Mouse (Mus musculus) c-Kit-negative CD71-positive TER-119-positive erythroid progenitor cells, embryonic 14.5 days (primary cell): ENCODE results near the gene Defb36.

ENCODE experiments used
- DNase-seq: peaks from one replicate; pipeline ENCODE4 v3.0.0-alpha.2; 2013; ENCODE audit warnings: low read depth, low spot score

Defb36 gene

GRCm38 (mm10) chr2:152622151-152622550 lies 18.0 kb downstream of the Defb36 start:
- no peak for DNase-seq

DNA sequence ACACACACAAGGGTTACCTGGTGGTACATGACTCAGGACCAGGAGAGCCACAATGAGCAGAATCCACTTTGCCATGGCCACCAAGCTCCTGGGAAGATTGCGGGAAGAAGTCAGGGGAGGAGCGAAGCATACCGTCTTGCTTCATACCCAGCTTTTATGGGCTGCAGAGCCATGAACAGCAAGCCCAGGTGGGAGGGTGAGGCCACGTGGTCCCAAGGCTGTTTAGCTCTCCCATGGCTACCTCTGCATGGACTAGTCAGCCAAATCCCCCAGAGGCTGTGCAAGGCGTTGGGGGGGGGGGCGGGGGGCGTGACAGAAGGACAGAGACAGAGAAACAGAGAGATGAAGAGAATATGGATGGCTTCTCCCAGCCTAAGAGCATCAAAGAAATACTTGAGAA lies 18.8 kb downstream of the Defb36 start, which contains the start of gene Defb25:
TSS of gene Defb25 (minus strand) at position 101 of the 400 bp plus-strand sequence.
- DNase-seq, result no peak

DNA sequence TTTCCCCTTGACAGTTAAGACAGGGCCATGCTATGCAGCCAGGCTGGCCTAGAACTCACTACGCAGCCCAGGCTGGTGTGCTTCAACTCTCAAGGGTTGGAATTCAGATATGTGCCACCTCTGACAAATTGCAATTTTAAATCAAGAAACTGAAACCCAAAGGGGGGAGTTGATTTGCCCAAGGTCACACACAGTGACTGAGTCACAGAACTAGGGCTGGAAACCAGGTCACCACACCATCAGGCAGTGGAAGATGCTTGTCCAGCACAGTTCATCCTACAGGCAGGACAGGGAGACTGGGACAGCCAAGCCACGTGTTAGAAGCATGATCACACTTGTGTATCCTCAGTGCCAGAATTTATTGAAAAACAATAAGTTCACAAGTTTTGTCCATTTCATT lies 20.4 kb downstream of the Defb36 start:
- no peak for DNase-seq

DNA sequence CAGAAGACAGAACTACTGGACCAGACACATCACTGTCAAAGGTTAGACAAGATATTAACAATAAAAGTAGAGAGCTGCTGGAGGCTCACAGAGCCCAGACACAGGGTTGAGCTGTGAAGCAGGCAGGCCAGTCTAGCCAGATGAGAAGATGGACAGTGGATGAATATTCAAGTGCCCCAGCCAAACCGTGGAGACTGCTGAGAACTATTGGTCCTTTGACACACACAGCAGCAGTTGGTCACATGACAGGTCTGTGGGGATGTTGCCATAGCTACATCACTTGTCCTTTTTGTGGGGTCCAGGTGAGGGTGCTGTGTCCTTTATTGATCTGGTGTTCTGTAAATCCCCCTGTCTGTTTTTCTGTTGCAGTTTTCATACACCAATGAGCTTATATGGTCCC lies 21.1 kb downstream of the Defb36 start:
- DNase-seq, result no peak

GRCm38 (mm10) chr2:152626774-152627591 lies 22.9 kb downstream of the Defb36 start, which contains the start of gene Rem1:
Rem1 (plus strand) TSS chr2:152626951.
- DNase-seq, result no peak

DNA sequence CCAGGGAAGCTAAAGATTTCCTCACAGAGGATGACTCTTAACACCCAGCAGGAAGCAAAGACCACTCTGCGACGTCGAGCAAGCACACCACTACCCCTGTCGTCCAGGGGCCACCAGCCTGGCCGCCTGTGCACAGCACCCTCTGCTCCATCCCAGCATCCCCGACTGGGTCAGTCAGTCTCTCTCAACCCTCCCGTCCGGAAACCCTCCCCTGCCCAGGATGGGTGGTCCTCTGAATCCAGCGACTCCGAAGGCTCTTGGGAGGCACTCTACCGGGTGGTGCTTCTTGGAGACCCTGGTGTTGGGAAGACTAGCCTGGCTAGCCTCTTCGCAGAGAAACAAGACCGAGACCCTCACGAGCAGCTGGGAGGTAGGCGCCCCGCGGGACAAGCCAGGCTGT lies 23.9 kb downstream of the Defb36 start:
- no peak for DNase-seq

- no peak for DNase-seq
Observed at GRCm38 (mm10) chr2:152629239-152629638, 25.1 kb downstream of the Defb36 start.

GRCm38 (mm10) chr2:152629904-152630303 lies 25.8 kb downstream of the Defb36 start:
- no peak for DNase-seq

GRCm38 (mm10) chr2:152633334-152633733 lies 29.2 kb downstream of the Defb36 start:
- no peak for DNase-seq

DNA sequence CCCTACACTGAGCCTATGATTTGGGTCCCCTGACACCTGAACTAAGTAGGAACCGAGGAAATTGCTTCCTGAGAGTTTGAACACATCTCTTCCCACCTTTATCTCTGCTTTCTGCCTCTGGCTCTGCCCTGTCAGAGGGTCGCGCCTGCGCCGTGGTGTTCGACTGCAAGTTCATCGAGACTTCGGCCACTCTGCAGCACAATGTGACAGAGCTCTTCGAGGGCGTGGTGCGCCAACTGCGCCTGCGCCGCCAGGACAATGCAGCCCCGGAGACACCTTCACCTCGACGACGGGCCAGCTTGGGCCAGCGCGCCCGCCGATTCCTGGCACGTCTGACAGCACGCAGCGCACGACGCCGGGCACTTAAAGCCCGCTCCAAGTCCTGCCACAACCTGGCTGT lies 30.2 kb downstream of the Defb36 start:
- DNase-seq, result no peak

DNA sequence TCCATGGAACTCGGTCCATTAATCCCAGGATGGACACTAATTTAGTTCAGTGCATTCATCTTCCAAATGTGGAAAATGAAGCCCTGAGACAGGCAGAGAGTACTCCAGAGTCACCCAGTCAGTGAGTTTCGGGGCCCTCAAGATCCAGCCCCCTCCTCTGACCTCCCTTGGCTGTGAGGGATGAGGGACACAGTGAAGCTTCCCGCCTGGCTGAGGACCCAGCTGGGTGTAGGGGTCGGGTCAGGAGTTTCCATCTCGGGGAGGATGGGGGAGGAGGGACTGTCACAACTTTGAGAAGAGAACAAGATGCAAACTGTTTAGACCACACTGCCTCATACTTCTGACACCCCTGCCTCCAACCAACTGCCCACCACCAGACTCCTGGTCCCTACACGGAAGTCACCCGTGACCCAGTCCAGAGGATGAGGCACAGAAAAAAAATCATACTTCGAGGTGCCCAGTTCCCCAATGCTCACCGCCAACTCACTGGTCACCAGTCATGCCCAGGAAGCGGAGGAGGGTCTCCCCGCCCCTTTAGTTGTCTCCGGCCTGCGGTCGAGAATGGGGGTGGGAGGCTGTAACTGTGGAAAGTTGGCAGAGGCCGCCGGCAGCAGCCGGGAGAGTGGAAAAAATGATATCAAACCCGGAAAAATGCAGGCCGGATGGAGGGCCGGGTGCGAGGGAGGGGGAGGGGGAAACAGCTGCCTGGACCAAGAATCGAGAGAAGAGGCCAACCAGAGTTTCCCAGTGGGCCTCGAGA lies 32.3 kb downstream of the Defb36 start:
- no peak for DNase-seq

DNA sequence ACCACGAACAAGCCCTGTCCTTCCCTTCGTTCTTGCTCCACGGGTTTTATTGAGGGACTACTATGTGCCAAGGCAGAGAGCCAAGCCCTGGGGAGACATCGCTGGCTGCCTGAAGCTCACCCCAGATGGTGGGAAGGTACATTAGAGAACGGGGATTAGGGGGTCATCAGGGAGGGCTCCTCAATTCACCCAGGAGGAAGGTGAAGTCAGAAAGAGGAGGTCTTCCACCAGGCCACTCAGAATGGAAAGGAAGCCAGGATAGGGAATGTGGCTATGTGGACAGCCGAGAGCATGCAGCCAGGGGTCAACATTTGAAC lies 32.8 kb downstream of the Defb36 start:
- DNase-seq, result no peak

DNA sequence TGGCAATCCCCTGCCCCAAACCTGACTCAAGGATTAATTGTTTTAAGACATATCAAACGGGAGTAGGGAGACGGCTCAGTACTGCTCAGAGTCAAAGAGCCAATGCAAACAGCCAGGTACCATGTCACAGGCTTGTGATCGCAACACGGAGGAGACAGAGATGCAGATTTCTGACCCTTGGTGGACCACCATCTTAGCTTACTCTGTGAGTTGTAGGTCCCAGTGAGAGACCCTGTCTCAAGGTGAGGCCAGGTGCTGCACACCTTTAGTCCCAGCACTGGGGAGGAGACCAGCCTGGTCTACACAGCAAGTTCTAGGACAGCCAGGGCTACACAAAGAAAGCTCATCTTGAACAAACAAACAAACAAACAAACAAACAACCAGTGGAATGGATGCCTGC lies 33.3 kb downstream of the Defb36 start:
- DNase-seq, result no peak

DNA sequence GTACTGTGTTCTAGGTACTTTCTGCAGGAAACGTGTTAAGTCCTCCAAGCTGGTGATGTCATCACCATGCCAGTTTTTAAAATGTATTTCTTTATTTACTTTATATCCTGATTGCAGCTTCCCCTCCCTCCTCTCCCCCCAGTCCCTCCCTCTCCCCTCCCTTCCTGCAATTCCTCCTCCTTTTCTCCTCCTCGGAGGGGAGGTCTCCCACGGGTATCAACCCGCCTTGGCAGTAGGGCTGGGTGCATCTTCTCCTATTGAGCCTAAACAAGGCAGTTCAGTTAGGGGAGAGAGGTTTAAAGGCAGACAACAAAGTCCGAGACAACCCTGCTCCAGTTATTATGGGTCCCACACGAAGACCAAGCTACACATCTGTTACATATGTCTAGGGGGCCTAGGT lies 34.7 kb downstream of the Defb36 start:
- no peak for DNase-seq

DNA sequence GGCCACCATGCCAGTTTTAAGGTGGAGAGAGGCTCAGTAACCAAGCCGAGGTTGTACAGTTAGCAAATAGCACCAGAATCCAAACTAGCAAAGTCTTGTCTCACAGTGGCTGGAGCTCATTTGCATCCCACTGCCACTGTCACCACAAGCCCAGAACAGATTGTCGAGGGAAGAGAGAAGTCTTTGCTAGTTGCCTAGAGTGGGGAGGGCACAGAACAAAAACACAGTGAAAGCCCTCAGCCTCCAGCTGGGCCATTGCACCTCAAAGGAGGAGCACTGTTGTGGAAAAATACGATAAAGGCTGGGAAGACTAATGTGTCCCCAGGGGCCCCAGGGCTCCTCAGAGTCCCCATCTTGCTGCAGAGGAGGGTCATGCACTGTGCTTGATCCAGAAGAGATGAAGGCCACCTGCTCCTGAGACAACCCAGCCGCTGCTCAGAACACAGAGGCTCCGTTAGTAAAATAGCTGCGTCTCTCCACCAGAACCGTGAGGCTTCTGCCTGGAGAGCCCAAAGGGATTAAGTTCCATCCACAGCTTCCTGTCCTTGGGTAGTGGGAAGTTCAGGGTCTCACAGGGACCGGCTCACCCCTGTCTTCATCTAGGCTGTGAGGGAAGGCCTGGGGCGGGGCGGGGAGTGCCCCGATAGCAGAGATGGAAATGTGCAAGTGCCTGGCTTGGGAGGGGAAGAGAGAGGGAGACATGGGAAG lies 35.4 kb downstream of the Defb36 start:
- DNase-seq, result no peak

- DNase-seq, result no peak
Observed at GRCm38 (mm10) chr2:152652901-152653620, 48.9 kb downstream of the Defb36 start.

DNA sequence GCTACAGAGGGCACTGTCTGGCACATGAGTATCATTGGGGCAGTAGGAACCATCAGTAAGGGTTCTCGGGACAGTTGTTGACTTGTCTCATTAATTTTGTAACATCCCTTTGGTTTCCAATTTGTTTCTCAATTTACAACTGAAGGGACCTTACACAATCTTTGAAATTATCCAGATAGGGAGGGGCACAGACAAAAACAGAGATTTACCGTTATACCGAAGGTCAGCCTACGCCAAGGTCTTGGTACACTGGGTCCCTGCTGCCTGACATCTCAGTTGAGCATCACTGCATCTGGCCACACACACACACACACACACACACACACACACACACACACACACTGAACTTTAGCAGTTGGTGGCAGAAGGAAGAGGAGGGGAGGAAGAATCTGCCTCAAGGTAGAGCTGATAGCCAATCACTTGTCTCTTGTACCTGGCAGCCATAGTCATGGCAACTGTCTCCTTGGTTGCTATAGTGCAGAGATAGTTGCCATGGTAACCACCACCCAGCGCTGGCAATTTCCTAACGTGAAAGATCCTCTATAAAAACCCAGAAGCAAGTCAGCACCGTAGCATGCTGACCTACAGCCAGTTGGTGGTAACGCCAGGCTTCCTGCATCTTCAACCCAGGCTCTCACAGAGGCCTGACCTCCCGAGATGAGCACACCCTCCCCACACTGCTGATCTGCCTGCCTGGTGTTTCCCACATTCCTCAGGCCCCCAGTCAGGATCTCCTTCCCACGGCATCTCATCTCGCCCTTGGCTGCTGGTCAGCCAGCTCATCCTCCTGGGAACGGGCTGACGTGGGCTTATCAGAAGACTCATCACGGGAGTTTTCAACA lies 50.0 kb downstream of the Defb36 start:
- no peak for DNase-seq

DNA sequence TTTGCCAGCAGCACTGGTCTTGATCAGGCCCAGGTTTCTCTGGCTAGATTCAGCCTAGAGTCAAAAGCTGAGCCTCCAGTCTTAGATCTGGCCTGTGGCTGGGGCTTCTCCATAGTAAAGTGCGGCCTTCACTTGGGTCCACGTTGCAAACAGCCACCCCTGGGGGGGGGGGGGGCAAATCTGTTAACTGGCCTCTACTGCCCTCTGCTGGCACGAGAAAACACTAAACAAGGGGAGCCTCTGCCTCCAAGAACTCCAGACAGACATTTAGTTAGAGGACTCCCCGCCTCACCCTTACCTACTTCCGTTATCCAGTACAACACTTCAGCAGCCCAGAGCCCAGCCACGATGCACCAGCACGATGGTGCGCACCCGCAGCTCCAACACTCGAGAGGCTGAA lies 53.3 kb downstream of the Defb36 start:
- no peak for DNase-seq

DNA sequence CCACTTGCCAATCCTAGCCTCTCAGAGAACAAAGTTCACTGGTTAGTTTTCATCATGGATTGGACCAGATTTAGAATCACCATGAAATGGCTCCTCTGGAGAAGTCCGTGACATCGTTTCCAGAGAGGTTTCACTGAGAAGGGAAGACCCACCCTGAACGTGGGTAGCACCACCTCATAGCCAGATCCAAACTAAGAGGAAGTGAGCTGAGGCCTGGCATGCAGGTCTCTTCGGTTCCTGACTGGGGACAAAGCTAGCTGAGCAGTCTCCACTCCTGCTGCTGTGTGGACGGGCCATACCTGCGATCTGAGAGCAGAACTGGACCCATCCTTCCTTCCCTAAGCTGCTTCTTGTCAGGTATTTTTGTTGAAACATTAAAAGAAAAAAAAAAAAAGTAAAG lies 57.0 kb downstream of the Defb36 start:
- DNase-seq, result no peak
